Mouse (Mus musculus) lung, postnatal 0 days (tissue): ENCODE measurements around the gene Rflna. TPM values are rescaled to one million over a fixed set of nuclear protein-coding genes. Genes with fewer than 3 reads are reported as not detected.

Source experiments
- ATAC-seq: fragments of 200-750 bp; cut with Nextera tagmentation; 2 replicates; pipeline ENCODE4 v1.8.0; 2017; ENCODE audit warnings: moderate library complexity
- DNase-seq: peaks from one replicate; pipeline ENCODE4 v3.0.0-alpha.2; 2016; ENCODE audit warnings: low spot score
- H3K27ac ChIP-seq: fragments of 300-500 bp; sonication (generic); 2 replicates; pipeline ENCODE4 v1.5.1; 2014; ENCODE audit warnings: antibody characterized with exemption, mild to moderate bottlenecking, low read length, mixed read lengths
- H3K27me3 ChIP-seq: fragments of 300-500 bp; sonication (generic); replicated peaks from 2 replicates; pipeline ENCODE4 v1.6.1; 2014; ENCODE audit warnings: low read length, mixed read lengths; ENCODE audit not compliant: insufficient read depth
- H3K36me3 ChIP-seq: fragments of 300-500 bp; sonication (generic); 2 replicates; pipeline ENCODE4 v1.6.1; 2014; ENCODE audit warnings: low read length, mixed read lengths; ENCODE audit not compliant: insufficient read depth
- H3K4me1 ChIP-seq: fragments of 300-500 bp; sonication (generic); 2 replicates; pipeline ENCODE4 v1.6.1; 2014; ENCODE audit warnings: antibody characterized with exemption, low read depth, low read length, mixed read lengths; ENCODE audit not compliant: insufficient read depth
- H3K4me2 ChIP-seq: fragments of 300-500 bp; sonication (generic); replicated peaks from 2 replicates; pipeline ENCODE4 v1.6.1; 2014; ENCODE audit warnings: low read depth, mild to moderate bottlenecking, low read length, moderate library complexity, mixed read lengths
- H3K4me3 ChIP-seq: fragments of 300-500 bp; sonication (generic); 2 replicates; pipeline ENCODE4 v1.5.1; 2014; ENCODE audit warnings: low read depth, low read length
- H3K9ac ChIP-seq: fragments of 300-500 bp; sonication (generic); replicated peaks from 2 replicates; pipeline ENCODE4 v1.6.1; 2014; ENCODE audit warnings: low read depth, mild to moderate bottlenecking
- H3K9me3 ChIP-seq: fragments of 300-500 bp; sonication (generic); 2 replicates; pipeline ENCODE4 v1.6.1; 2016; ENCODE audit warnings: low read length, mixed read lengths
- CTCF ChIP-seq: IDR thresholded peaks from 2 replicates; pipeline ENCODE4 v1.5.1; 2016; ENCODE audit warnings: antibody characterized with exemption, mild to moderate bottlenecking
- EP300 ChIP-seq: IDR thresholded peaks from 2 replicates; pipeline ENCODE4 v1.6.1; 2016; ENCODE audit warnings: antibody characterized with exemption, mild to moderate bottlenecking, control low read depth
- WGBS: fragments of 180-500 bp; shearing (Covaris S2); extraction: QIAGEN DNeasy Blood & Tissue Kit; methylation state at CpG from one replicate; pipeline ENCODE4 v1.1.7; 2014; 5-methylcytosine and 5-hydroxymethylcytosine counted together
- polyA plus RNA-seq: library from polyadenylated mRNA; unstranded; fragments of >200 nt; fragmentation: Nextera tagmentation; extraction: Ambion mirVana; gene quantifications from 2 replicates; pipeline ENCODE4 v1.2.1, GENCODE M21; 2015

Rflna gene
- polyA plus RNA-seq, 1 experiment from 2014 or later = 15.6 TPM

- TF ChIP-seq CTCF (no peak), EP300 (no peak)
- H3K4me1 ChIP-seq = peaks cover 39% of the 10 kb centered on the region
- 42% methylated on average over 23 of the region's 23 CpGs for WGBS
Measured at GRCm38 (mm10) chr5:125052603-125053488, 49.8 kb downstream of the Rflna start.

GRCm38 (mm10) chr5:125053661-125054060 is 50.6 kb downstream of the Rflna start:
- Histone ChIP-seq H3K4me1 (peaks cover 45% of the 10 kb centered on the region), H3K4me2 (no peak overlapping the region), H3K9me3 (no peaks in the 10 kb centered on the region), H3K27ac (peak overlapping the region; percentile 69; the same call in 1 of the 2 replicates), H3K27me3 (no peaks in the 10 kb centered on the region), H3K4me3 (no peak overlapping the region), H3K36me3 (peaks cover 16% of the 10 kb centered on the region), H3K9ac (0 out of 2 replicates have a peak overlapping the region, but pooled peaks have one; percentile 1)
- ATAC-seq (no peak), DNase-seq (no peak)
- TF ChIP-seq EP300 (no peak), CTCF (no peak)
- 52% methylated on average over 7 of the region's 7 CpGs for WGBS

More at GRCm38 (mm10) chr5:125052603-125053488, 49.8 kb downstream of the Rflna start:
- Histone ChIP-seq H3K4me2 (0 out of 2 replicates have a peak overlapping the region, but pooled peaks have one; percentile 5), H3K9me3 (no peaks in the 10 kb centered on the region), H3K36me3 (peaks cover 22% of the 10 kb centered on the region), H3K4me3 (no peak overlapping the region), H3K27me3 (no peaks in the 10 kb centered on the region), H3K9ac (no peak overlapping the region), H3K27ac (peak overlapping the region; percentile 69)
- peak; percentile 50 for ATAC-seq
- peak; percentile 88 for DNase-seq

GRCm38 (mm10) chr5:125055901-125056300 is 52.9 kb downstream of the Rflna start:
- ATAC-seq (no peak), DNase-seq (no peak)
- TF ChIP-seq CTCF (no peak), EP300 (no peak)
- Histone ChIP-seq H3K4me1 (peaks cover 56% of the 10 kb centered on the region), H3K27ac (no peak overlapping the region), H3K9ac (no peak overlapping the region), H3K36me3 (peaks cover 1% of the 10 kb centered on the region; the same call in 1 of the 2 replicates), H3K9me3 (no peaks in the 10 kb centered on the region), H3K4me2 (peak overlapping the region; percentile 52; the same call in 1 of the 2 replicates), H3K4me3 (no peak overlapping the region; the same call in 1 of the 2 replicates), H3K27me3 (no peaks in the 10 kb centered on the region)
- WGBS = 65% methylated on average over 7 of the region's 8 CpGs

DNA sequence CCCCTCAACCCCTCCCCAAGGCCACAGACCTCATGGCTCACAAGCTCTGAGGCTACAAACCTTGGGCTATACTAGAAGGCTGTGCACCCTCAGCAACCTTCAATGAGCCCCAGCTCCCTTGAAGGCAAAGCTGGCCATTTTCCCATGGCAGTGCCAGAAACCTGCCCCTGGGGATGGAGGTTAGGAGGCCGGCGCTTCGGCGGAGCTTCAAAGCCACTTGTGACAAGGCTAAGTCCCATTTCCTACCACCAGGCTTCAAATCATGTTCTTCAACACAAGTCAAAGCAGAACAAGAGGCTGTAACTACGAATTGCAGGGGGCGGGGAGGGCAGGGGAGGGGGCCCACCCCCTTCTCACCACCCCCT is 53.3 kb downstream of the Rflna start:
- no peaks in the 10 kb centered on the region for H3K27me3 ChIP-seq
- ATAC-seq (no peak), DNase-seq (peak; percentile 43)
- 35% methylated on average over 6 of the region's 6 CpGs for WGBS
- peak overlapping the region; percentile 93 for H3K27ac ChIP-seq
- peak overlapping the region; percentile 38; the same call in 1 of the 2 replicates for H3K4me3 ChIP-seq
- TF ChIP-seq CTCF (no peak), EP300 (no peak)
- H3K9ac ChIP-seq = no peak overlapping the region
- peaks cover 56% of the 10 kb centered on the region for H3K4me1 ChIP-seq
- H3K9me3 ChIP-seq = no peaks in the 10 kb centered on the region
- peak overlapping the region; percentile 52 for H3K4me2 ChIP-seq
- no peaks in the 10 kb centered on the region for H3K36me3 ChIP-seq

- ATAC-seq = peak; percentile 58
- peak; percentile 91 for DNase-seq
- Histone ChIP-seq H3K36me3 (no peaks in the 10 kb centered on the region), H3K4me2 (peak overlapping the region; percentile 52), H3K9ac (peak overlapping the region; percentile 39), H3K27me3 (no peaks in the 10 kb centered on the region), H3K4me1 (peaks cover 56% of the 10 kb centered on the region), H3K4me3 (peak overlapping the region; percentile 38), H3K27ac (peak overlapping the region; percentile 93), H3K9me3 (no peaks in the 10 kb centered on the region)
- 7% methylated on average over 19 of the region's 19 CpGs for WGBS
- TF ChIP-seq CTCF (peak; percentile 31), EP300 (peak; percentile 71)
Measured at GRCm38 (mm10) chr5:125056696-125057554, 53.9 kb downstream of the Rflna start.
